Mouse (Mus musculus): ENCODE data around the gene Ap1ar.

Ap1ar gene

DNA sequence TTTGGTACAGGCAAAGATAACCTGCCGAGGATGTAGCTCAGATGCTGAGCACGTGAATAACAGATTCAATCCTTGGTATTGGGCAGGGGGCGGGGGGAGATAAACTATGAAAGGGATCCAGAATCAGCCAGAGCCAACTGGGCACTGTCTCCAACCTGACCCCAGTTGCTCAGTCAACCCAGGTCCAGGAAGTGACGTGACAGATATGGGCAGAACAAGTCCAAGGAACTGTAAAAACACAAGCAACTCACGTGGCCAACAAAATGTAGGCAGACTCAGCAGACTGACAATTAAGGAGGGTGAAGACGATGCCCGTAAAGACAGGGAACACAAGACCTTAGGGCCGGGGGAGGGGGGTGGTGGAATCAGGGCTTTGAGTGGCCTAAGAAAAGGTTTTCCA lies 74.9 kb downstream of the Ap1ar start:
- no peak for ATAC-seq (ENCODE audit: insufficient number of reproducible peaks, low FRiP score, low TSS enrichment)

DNA sequence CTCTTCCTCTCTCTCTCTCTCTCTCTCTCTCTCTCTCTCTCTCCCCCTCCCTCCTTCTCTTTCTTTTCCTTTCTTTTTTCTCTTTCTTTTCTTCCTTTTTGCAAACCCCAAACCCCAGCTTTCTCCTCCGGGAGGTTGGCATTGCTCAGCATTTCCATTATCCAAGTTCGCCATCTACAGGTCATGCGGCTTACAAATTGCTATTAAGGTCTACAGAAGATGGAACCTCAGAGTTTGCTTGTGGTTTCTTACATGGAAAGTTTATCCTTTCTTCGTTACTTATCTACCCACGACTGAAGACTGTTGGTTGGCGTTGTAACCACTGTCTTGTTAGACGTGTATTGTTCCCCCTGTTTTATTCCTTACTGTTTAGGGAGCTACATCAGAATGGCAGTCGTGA lies 78.1 kb downstream of the Ap1ar start:
- ATAC-seq (ENCODE audit: insufficient number of reproducible peaks, low FRiP score, low TSS enrichment), result no peak

DNA sequence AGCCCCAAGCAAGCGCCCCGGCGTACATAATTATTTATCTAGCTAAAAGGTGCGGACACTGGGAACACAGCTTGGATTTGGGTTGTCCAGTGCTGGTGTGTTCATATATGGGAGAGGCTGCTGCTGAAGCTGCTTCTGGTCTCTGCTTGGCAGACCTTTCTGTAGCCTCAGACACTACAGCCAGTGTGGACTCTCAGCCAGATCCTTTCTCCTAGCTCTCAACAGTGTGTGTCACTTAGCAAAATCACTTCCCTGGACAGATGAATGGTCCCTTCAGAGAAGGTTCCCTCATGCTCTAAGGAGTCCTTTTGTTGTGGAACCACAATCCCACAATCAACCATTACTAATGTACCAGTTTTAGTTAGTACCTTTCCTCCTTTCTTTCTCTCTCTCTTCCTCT lies 78.5 kb downstream of the Ap1ar start:
- no peak for ATAC-seq (ENCODE audit: insufficient number of reproducible peaks, low FRiP score, low TSS enrichment)

DNA sequence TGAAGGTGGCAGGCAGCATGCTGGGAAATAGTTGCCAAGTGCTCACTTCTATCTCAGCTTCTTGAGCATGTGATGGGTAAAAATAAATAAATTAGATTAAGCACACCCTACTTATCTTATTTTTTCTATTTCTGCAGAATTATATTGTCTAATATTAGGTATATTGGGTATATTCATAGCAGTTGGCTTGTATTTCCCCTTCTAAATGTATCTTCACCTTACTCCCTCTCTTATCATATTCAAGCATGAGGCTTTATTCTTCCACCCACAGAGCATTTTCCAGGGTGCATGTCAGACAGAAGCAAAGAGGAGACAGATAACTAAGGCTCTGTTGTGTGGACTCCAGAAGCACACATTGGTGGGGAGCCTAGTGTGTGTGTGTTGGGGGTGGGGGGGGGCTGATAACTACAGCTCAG lies 79.4 kb downstream of the Ap1ar start:
- no peak for ATAC-seq (ENCODE audit: insufficient number of reproducible peaks, low FRiP score, low TSS enrichment)
